Mouse (Mus musculus): Measurements from ENCODE around the gene Gorasp2.

Gene Gorasp2

GRCm38 (mm10) chr2:70661715-70662495 lies 529 bp downstream of the Gorasp2 start, which contains the start of gene Gm26558:
Gm26558 (minus strand) TSS chr2:70662108.
- DNase-seq: peak; percentile 29

- no peak for DNase-seq
Measured at GRCm38 (mm10) chr2:70663764-70664163, 2.4 kb downstream of the Gorasp2 start.

GRCm38 (mm10) chr2:70667016-70667415 lies 5.6 kb downstream of the Gorasp2 start:
- DNase-seq: no peak

- DNase-seq: no peak
Measured at GRCm38 (mm10) chr2:70669241-70669640, 7.9 kb downstream of the Gorasp2 start.

- no peak for DNase-seq
Measured at GRCm38 (mm10) chr2:70669896-70670295, 8.5 kb downstream of the Gorasp2 start.

- DNase-seq: no peak
Measured at GRCm38 (mm10) chr2:70672476-70672875, 11.1 kb downstream of the Gorasp2 start.

GRCm38 (mm10) chr2:70673445-70674126 lies 12.2 kb downstream of the Gorasp2 start:
- DNase-seq: no peak

GRCm38 (mm10) chr2:70682324-70682723 lies 20.9 kb downstream of the Gorasp2 start:
- no peak for DNase-seq

GRCm38 (mm10) chr2:70688454-70689078 lies 27.2 kb downstream of the Gorasp2 start:
- DNase-seq: no peak

GRCm38 (mm10) chr2:70690195-70690594 lies 28.8 kb downstream of the Gorasp2 start:
- peak; percentile 33 for DNase-seq

- DNase-seq: no peak
Measured at GRCm38 (mm10) chr2:70695712-70696111, 34.3 kb downstream of the Gorasp2 start.

- DNase-seq: no peak
Measured at GRCm38 (mm10) chr2:70700851-70701250, 39.5 kb downstream of the Gorasp2 start.

GRCm38 (mm10) chr2:70701571-70701970 lies 40.2 kb downstream of the Gorasp2 start:
- DNase-seq: no peak

GRCm38 (mm10) chr2:70702403-70702802 lies 41.0 kb downstream of the Gorasp2 start:
- DNase-seq: no peak

GRCm38 (mm10) chr2:70708986-70709730 lies 47.8 kb downstream of the Gorasp2 start:
- DNase-seq: no peak

- DNase-seq: no peak
Measured at GRCm38 (mm10) chr2:70710236-70710635, 48.9 kb downstream of the Gorasp2 start.

- DNase-seq: no peak
Measured at GRCm38 (mm10) chr2:70710878-70711277, 49.5 kb downstream of the Gorasp2 start.

- no peak for DNase-seq
Measured at GRCm38 (mm10) chr2:70723610-70724243, 62.4 kb downstream of the Gorasp2 start.

GRCm38 (mm10) chr2:70727089-70727488 lies 65.7 kb downstream of the Gorasp2 start:
- DNase-seq: no peak

- DNase-seq: no peak
Measured at GRCm38 (mm10) chr2:70735534-70735933, 74.2 kb downstream of the Gorasp2 start.

GRCm38 (mm10) chr2:70736008-70736407 lies 74.6 kb downstream of the Gorasp2 start:
- DNase-seq: no peak

- no peak for DNase-seq
Measured at GRCm38 (mm10) chr2:70741901-70742300, 80.5 kb downstream of the Gorasp2 start.

Data from kidney, postnatal 14 days (tissue).